Mouse (Mus musculus): ENCODE data around the gene Ccdc78. TPM values are rescaled to one million over a fixed set of nuclear protein-coding genes. Genes with fewer than 3 reads are reported as not detected.

Ccdc78 gene
- total and polyA plus RNA-seq, 3 experiments, result 0.08 to 0.85 TPM; not detected in 1

GRCm38 (mm10) chr17:25833961-25834594, 47.7 kb downstream of the Ccdc78 start:
- peaks cover 50% of the 10 kb centered on the region for H3K79me2 ChIP-seq (ENCODE audit: control insufficient read depth, insufficient read depth, low read length, poor library complexity)
- no peaks in the 10 kb centered on the region for H3K9me3 ChIP-seq (replicated peaks; ENCODE audit: insufficient read depth, low read length)
- peak overlapping the region; percentile 60 to 87 for H3K4me3 ChIP-seq (ENCODE audit: control insufficient read depth in 1 of 2, insufficient read depth in 1 of 2, low read depth in 2 of 2, low read length in 2 of 2)
- no peak for TF ChIP-seq HCFC1 (IDR thresholded peaks at IDR 0.05; ENCODE audit: low read depth, low read length)
- no peak for TF ChIP-seq MAZ (IDR thresholded peaks at IDR 0.05; ENCODE audit: low read depth, low read length)
- no peak for TF ChIP-seq SMC3 (IDR thresholded peaks at IDR 0.05; ENCODE audit: low read depth, low read length)
- TF ChIP-seq CTCF (IDR thresholded peaks at IDR 0.05 in 2 of 3, conservative IDR thresholded peaks at IDR 0.05 in 1 of 3; ENCODE audit: control insufficient read depth in 1 of 3, insufficient read depth in 1 of 3, low read depth in 2 of 3, low read length in 3 of 3, poor library complexity in 1 of 3, severe bottlenecking in 1 of 3), result no peak
- no peak for TF ChIP-seq TBP (IDR thresholded peaks at IDR 0.05; ENCODE audit: low read depth, low read length)
- TF ChIP-seq GABPA (IDR thresholded peaks at IDR 0.05; ENCODE audit: low read depth, low read length), result no peak
- no peak for TF ChIP-seq SIN3A (IDR thresholded peaks at IDR 0.05; ENCODE audit: low read length)
- no peak for TF ChIP-seq ELF1 (IDR thresholded peaks at IDR 0.05; ENCODE audit: low read depth, low read length)
- TF ChIP-seq UBTF (IDR thresholded peaks at IDR 0.05; ENCODE audit: borderline replicate concordance, insufficient read depth, low read depth, low read length), result no peak
- no peak for TF ChIP-seq ZC3H11A (IDR thresholded peaks at IDR 0.05; ENCODE audit: low read depth, low read length)
- TF ChIP-seq POLR2AphosphoS2 (IDR thresholded peaks at IDR 0.05; ENCODE audit: low read length), result no peak
- TF ChIP-seq TAL1 (IDR thresholded peaks at IDR 0.05; ENCODE audit: low read length), result no peak
- TF ChIP-seq MYC (IDR thresholded peaks at IDR 0.05; ENCODE audit: low read depth, low read length), result no peak
- peak overlapping the region; percentile 95 for H3K9ac ChIP-seq (ENCODE audit: control insufficient read depth, low read depth, low read length, poor library complexity, severe bottlenecking)
- peaks cover 0 to 10% of the 10 kb centered on the region in 2 experiments; a peak in 2 of 4 replicates for H3K36me3 ChIP-seq (ENCODE audit: control insufficient read depth in 1 of 2, insufficient read depth in 2 of 2, low read length in 2 of 2)
- H3K27me3 ChIP-seq (ENCODE audit: control insufficient read depth in 1 of 2, insufficient read depth in 2 of 2, low read length in 2 of 2), result no peaks in the 10 kb centered on the region
- H3K4me1 ChIP-seq (ENCODE audit: control insufficient read depth in 1 of 2, insufficient read depth in 2 of 2, low read length in 2 of 2), result peaks cover 2 to 31% of the 10 kb centered on the region in 2 experiments; a peak in 3 of 4 replicates
- DNase-seq (ENCODE audit: low read depth, low spot score), result no peak
- H3K27ac ChIP-seq (ENCODE audit: control insufficient read depth, low read depth, low read length), result peak overlapping the region; percentile 76

- Histone ChIP-seq H3K27me3 (ENCODE audit: control insufficient read depth in 1 of 2, insufficient read depth in 2 of 2, low read length in 2 of 2) (no peaks in the 10 kb centered on the region), H3K79me2 (ENCODE audit: control insufficient read depth, insufficient read depth, low read length, poor library complexity) (peaks cover 44% of the 10 kb centered on the region), H3K4me3 (ENCODE audit: control insufficient read depth in 1 of 2, insufficient read depth in 1 of 2, low read depth in 2 of 2, low read length in 2 of 2) (no peak overlapping the region), H3K9ac (ENCODE audit: control insufficient read depth, low read depth, low read length, poor library complexity, severe bottlenecking) (no peak overlapping the region; the same call in 1 of the 2 replicates), H3K36me3 (ENCODE audit: control insufficient read depth in 1 of 2, insufficient read depth in 2 of 2, low read length in 2 of 2) (peaks cover 0 to 9% of the 10 kb centered on the region in 2 experiments; a peak in 2 of 4 replicates), H3K4me1 (ENCODE audit: control insufficient read depth in 1 of 2, insufficient read depth in 2 of 2, low read length in 2 of 2) (peaks cover 2 to 27% of the 10 kb centered on the region in 2 experiments; a peak in 3 of 4 replicates), H3K9me3 (replicated peaks; ENCODE audit: insufficient read depth, low read length) (no peaks in the 10 kb centered on the region), H3K27ac (ENCODE audit: control insufficient read depth, low read depth, low read length) (no peak overlapping the region)
- TF ChIP-seq USF2 (IDR thresholded peaks at IDR 0.05; ENCODE audit: borderline replicate concordance in 1 of 2, insufficient read depth in 1 of 2, low read depth in 1 of 2, low read length in 2 of 2) (no peak), JUND (IDR thresholded peaks at IDR 0.05; ENCODE audit: low read depth, low read length) (no peak), HCFC1 (IDR thresholded peaks at IDR 0.05; ENCODE audit: low read depth, low read length) (no peak), ZC3H11A (IDR thresholded peaks at IDR 0.05; ENCODE audit: low read depth, low read length) (no peak), SIN3A (IDR thresholded peaks at IDR 0.05; ENCODE audit: low read length) (no peak), KAT2A (conservative IDR thresholded peaks at IDR 0.05; ENCODE audit: low read depth, low read length) (no peak), TAL1 (IDR thresholded peaks at IDR 0.05; ENCODE audit: low read length) (no peak), ELF1 (IDR thresholded peaks at IDR 0.05; ENCODE audit: low read depth, low read length) (no peak), UBTF (IDR thresholded peaks at IDR 0.05; ENCODE audit: borderline replicate concordance, insufficient read depth, low read depth, low read length) (no peak), ETS1 (IDR thresholded peaks at IDR 0.05; ENCODE audit: low read depth, low read length) (no peak), TCF12 (IDR thresholded peaks at IDR 0.05; ENCODE audit: low read depth, low read length) (no peak), SMC3 (IDR thresholded peaks at IDR 0.05; ENCODE audit: low read depth, low read length) (no peak), ZMIZ1 (IDR thresholded peaks at IDR 0.05; ENCODE audit: low read depth, low read length) (no peak), GATA1 (IDR thresholded peaks at IDR 0.05; ENCODE audit: low read depth, low read length) (no peak)
- DNase-seq (ENCODE audit: low read depth, low spot score), result no peak
Measured at GRCm38 (mm10) chr17:25834595-25835222, 48.3 kb downstream of the Ccdc78 start.

Measured in MEL (cell line).